Mouse (Mus musculus) megakaryocyte, adult 5-6 weeks (primary cell): ENCODE data around the gene Gm5148. TPM values are rescaled to one million over a fixed set of nuclear protein-coding genes. Genes with fewer than 3 reads are reported as not detected.

Source experiments
- ATAC-seq: 2 replicates; pipeline ENCODE4 v1.8.0; 2016; ENCODE audit warnings: mild to moderate bottlenecking, inconsistent platforms; ENCODE audit not compliant: poor library complexity, severe bottlenecking
- total RNA-seq, 2 experiments: library from RNA; stranded (forward) in 1 of 2; stranded (reverse) in 1 of 2; fragments of 153-499, 151-499 nt in 1 of 2; fragments of 221-1000, 200-1000 nt in 1 of 2; gene quantifications; 2 replicates each; pipeline versions ENCODE4 v1.2.3 to v1.2.4; 2015 to 2017

The Gm5148 gene
- total RNA-seq, 2 experiments from 2014 or later, result 0.13 to 15.8 TPM

- ATAC-seq, result no peak
Observed at GRCm38 (mm10) chr3:37703066-37703465, 21.2 kb downstream of the Gm5148 start.

- peak; percentile 71 for ATAC-seq
Observed at GRCm38 (mm10) chr3:37693552-37693951, 30.7 kb downstream of the Gm5148 start.

GRCm38 (mm10) chr3:37692945-37693344 is 31.3 kb downstream of the Gm5148 start:
- ATAC-seq, result 0 out of 2 replicates have a peak, but pooled peaks have one; percentile 15

- peak; percentile 49; the same call in 1 of the 2 replicates for ATAC-seq
Observed at GRCm38 (mm10) chr3:37687158-37687980, 36.9 kb downstream of the Gm5148 start.

- ATAC-seq, result no peak
Observed at GRCm38 (mm10) chr3:37686751-37687150, 37.5 kb downstream of the Gm5148 start.

- no peak for ATAC-seq
Observed at GRCm38 (mm10) chr3:37686219-37686618, 38.1 kb downstream of the Gm5148 start.

GRCm38 (mm10) chr3:37676291-37676690 is 48.0 kb downstream of the Gm5148 start:
- ATAC-seq, result no peak

DNA sequence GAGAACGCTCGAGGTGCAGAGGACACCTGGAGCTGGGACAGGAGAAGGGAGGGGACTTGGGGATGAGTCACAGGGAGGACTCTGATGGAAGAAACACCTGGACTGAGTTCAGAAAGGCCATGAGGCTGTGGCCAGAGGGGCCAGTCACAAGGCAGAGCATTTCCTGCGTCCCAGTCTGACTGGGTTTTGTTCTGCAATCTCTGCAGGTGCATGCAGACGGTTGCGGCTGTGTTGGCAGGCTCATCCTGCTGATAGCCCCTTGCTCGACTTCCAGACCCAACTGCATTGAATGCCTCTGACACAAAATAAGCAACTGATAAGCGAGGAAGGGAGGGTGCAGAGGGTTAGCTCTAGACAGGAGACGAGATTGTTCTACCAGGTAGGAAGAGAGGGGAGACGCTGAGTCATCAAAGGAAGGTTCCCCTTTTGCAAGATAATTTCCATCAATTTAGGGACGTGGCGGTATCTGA is 49.2 kb downstream of the Gm5148 start:
- ATAC-seq, result no peak

DNA sequence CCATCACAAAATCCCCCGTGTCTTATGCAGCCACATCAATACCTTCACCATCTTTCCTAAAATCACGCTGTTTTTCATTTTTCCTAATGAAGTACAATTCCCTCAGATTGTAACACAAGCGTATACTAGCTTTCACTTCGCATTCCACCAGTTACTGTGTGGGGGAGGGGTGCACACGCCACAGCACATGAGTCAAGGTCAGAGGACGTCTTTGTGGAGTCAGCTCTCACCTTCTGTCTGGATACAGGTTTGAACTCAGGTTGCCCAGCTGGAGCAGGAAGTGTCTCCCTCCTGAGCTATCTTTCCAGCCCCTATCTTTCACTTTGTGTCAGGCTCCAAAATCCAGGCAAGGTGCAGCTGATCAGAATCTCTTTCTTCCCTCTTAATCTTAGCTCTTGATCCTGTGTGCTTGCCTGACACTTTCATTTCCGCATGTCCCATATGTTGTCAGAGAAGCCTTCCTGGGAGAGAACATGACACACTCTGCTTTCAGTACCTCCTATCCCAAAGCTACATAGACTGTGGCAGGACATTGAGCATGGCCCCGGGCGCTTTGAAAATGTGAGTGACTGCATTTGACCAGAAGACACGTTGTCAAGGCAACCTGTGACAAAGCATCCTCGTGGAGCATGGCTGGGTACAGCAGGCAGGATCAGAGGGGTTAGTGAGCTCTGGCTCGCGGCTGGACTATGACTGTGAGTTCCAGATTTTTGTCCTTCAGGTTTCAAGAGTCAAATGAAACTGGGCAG is 50.6 kb downstream of the Gm5148 start:
- ATAC-seq, result peak; percentile 69

DNA sequence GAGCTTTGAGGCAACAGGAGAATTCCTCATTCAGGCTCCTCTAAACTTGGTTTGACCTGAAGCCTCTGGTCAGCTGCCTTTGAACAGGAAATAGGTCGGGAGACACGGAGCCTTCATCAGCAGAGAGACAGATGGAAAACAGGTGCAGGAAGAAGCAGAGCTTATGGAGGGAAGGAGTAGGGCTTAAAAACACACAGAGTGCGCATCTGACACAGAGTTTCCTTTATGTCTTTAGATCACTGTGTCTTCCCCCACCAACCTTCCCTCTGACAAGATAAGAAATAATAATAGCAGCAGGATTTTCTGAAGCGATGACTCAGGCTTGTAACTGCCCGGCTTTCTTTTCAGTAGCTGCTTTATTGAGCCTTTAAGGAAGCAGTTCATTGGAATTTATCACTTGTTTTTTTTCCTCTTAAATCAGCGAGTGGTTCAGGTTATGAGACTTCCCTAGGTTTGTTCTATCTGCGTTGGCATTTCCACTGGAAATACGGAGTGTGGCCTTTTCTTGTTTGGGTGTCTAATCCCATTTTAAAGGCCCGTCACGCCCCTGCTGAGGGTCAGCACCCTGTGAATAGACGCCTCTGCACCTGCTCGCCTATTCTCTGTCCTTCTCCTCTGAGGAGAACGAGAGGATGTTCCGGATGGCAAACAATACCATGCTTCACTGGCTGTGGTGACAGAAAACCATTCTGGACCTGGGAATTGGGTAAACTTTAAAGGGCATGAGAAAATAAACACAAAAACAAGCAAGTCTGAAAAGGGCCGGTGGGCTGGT is 51.8 kb downstream of the Gm5148 start:
- ATAC-seq, result no peak

DNA sequence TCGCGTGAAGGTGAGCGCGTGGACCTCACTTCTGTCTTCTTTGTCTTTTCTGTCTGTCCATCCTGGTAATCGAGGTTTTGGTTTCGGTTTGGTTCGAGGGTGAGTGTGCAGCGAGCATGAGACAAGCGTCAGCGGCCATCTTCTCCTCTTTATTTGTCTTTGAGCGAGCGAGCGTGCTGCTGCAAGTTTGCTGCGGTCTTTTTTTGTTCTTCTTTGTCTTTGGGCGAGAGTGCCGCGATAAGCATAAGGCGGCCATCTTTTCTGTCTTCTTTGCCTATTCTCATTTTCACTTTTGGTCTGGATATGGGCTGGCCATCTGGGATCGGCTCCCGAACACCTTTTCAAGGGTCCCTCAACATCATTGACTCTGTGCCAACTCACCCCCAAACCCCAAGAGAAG is 55.2 kb downstream of the Gm5148 start:
- no peak for ATAC-seq

DNA sequence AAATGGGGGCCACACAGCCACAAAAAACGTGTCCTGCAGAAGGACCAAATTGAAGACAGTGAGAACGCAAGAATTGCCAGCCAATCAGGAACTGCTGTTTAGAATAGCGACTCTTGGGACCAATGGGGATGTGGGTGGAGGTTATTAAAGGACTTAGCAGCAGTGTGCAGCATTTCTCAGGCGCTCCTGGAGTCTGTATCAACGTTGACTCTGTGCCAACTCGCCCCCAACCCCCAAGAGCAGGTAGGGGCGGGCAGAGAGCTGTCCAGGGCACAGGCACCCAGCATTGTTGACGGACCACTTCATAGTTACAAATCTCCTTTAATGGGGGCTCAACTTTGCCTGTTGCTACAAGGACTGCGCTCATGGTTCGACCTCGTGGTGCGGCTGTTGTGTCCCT is 55.6 kb downstream of the Gm5148 start:
- no peak for ATAC-seq

DNA sequence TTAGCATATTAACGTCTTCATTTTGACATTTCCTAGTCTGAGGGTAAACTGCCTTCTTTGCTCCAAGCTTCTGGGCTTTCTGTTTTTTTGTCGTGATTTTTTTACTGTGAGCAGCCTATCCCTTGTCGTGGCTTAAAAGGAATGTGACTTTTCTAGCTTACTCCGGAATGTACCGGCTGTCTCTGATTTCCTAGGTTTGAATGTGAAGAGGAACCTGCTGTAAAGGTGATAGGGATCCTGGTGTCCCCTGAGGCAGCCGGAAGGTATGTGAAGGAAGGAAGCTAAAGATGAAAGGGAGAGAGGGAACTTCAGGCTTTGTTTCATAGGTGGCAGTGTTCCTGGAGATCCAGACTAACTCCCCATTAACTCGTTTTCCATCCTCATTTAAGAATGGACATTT is 56.6 kb downstream of the Gm5148 start:
- ATAC-seq, result no peak

DNA sequence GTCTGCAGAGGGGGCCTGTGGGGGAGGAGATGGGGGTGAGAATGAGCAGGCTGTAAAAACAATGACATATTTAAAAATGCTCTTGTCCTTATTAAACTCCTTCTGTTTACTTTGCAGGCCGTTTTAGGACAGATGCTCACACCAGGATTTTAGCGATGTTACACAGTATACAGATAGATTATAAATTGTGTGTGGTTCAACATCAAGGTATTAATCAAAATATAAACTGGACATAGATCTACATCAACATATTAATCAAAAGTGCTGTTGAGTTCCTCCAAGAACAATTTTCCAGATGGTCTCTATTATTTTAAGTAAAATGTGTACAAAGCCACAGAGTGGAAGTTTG is 57.2 kb downstream of the Gm5148 start:
- no peak for ATAC-seq

DNA sequence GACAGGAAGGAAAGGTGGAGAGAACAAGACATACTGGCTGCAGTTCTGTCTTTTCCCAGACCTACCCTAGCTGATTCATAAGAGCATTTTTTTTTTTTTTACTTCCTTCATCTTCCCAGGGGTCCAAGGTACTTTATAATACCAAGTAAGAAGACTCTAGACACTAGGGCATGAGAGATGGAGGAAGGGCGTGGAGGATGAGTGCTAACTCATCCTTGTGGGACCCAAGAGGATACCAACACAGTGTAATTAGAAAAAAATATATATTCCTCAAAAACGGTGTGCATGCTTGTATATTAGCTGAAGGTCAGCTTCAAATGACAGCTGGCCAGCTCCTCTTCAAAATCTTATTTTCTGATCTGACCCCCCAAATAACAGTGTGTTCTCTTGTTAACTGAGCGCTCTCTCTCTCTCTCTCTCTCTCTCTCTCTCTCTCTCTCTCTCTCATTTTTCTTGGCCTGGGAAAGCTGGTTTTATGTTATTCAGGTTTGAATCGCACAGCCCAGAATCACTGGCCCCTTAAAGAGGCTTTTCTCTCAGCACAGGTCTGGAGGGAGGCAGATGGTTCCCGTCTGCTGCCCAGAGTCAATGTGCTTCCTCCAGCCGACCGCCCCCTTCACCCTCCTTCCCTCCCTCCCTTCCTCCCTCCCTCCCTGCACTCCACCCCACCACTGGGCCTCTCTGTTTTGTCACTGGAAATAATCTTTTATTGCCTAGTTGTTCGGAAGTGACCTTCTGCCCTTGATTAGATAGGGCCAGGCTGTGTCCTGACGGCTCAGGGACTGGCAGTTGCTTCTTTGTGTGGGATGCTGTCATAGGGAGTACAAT is 57.8 kb downstream of the Gm5148 start:
- ATAC-seq, result peak; percentile 38; the same call in 1 of the 2 replicates

Other genes starting within 250 kb of the Gm5148 start
- 0.50 and 1.2 TPM in 2 replicates for gene Spry1, start 84.5 kb downstream of the Gm5148 start, total RNA-seq (2015)
- gene Spry1, start 84.5 kb downstream of the Gm5148 start, total RNA-seq (2017), result 0.16 TPM in 1 of 2 replicates, not detected in the other